Mouse (Mus musculus): ENCODE data around the gene Gm49333. TPM values are rescaled to one million over a fixed set of nuclear protein-coding genes. Genes with fewer than 3 reads are reported as not detected.

The Gm49333 gene
- polyA plus RNA-seq, 1 experiment from 2014 or later, result 0.70 TPM

- peak overlapping the region; percentile 95 for H3K4me3 ChIP-seq (ENCODE audit: low read depth, low read length)
Measured at GRCm38 (mm10) chr16:20671886-20672285, 60.5 kb downstream of the Gm49333 start.

GRCm38 (mm10) chr16:20672500-20672902, 61.1 kb downstream of the Gm49333 start:
- under 1% methylated on average over 25 of the region's 38 CpGs for WGBS
- H3K4me2 ChIP-seq (ENCODE audit: low read depth, low read length), result peak overlapping the region; percentile 98
- peak overlapping the region; percentile 95 for H3K4me3 ChIP-seq (ENCODE audit: low read depth, low read length)
- H3K27ac ChIP-seq (replicated peaks; ENCODE audit: low read depth, low read length), result peak overlapping the region; percentile 95
- H3K4me1 ChIP-seq (ENCODE audit: control insufficient read depth, insufficient read depth, low read length), result peaks cover 13% of the 10 kb centered on the region; the same call in 1 of the 2 replicates
- peak overlapping the region; percentile 91 for H3K9ac ChIP-seq (ENCODE audit: low read depth, low read length)
- ATAC-seq (ENCODE audit: low read depth) (peak; percentile 96), DNase-seq (ENCODE audit: low spot score) (peak; percentile 97)
- no peaks in the 10 kb centered on the region for H3K27me3 ChIP-seq (replicated peaks; ENCODE audit: control insufficient read depth, insufficient read depth, low read length)
- H3K36me3 ChIP-seq (ENCODE audit: control insufficient read depth, insufficient read depth, low read length), result peaks cover 36% of the 10 kb centered on the region
- H3K9me3 ChIP-seq (ENCODE audit: control insufficient read depth, low read length), result no peaks in the 10 kb centered on the region

More at GRCm38 (mm10) chr16:20671886-20672285, 60.5 kb downstream of the Gm49333 start:
- DNase-seq (ENCODE audit: low spot score) (no peak), ATAC-seq (ENCODE audit: low read depth) (no peak)
- no peak overlapping the region for H3K9ac ChIP-seq (ENCODE audit: low read depth, low read length)
- no peaks in the 10 kb centered on the region for H3K27me3 ChIP-seq (replicated peaks; ENCODE audit: control insufficient read depth, insufficient read depth, low read length)
- H3K4me2 ChIP-seq (ENCODE audit: low read depth, low read length), result peak overlapping the region; percentile 98
- 0 out of 2 replicates have a peak overlapping the region, but pooled peaks have one; percentile 16 for H3K27ac ChIP-seq (replicated peaks; ENCODE audit: low read depth, low read length)
- H3K36me3 ChIP-seq (ENCODE audit: control insufficient read depth, insufficient read depth, low read length), result peaks cover 30% of the 10 kb centered on the region
- H3K4me1 ChIP-seq (ENCODE audit: control insufficient read depth, insufficient read depth, low read length), result peaks cover 13% of the 10 kb centered on the region; the same call in 1 of the 2 replicates
- H3K9me3 ChIP-seq (ENCODE audit: control insufficient read depth, low read length), result no peaks in the 10 kb centered on the region
- 24% methylated on average over 6 of the region's 6 CpGs for WGBS

- Histone ChIP-seq H3K4me1 (ENCODE audit: control insufficient read depth, insufficient read depth, low read length) (peaks cover 13% of the 10 kb centered on the region; the same call in 1 of the 2 replicates), H3K9me3 (ENCODE audit: control insufficient read depth, low read length) (no peaks in the 10 kb centered on the region), H3K36me3 (ENCODE audit: control insufficient read depth, insufficient read depth, low read length) (peaks cover 42% of the 10 kb centered on the region), H3K27me3 (replicated peaks; ENCODE audit: control insufficient read depth, insufficient read depth, low read length) (no peaks in the 10 kb centered on the region), H3K9ac (ENCODE audit: low read depth, low read length) (peak overlapping the region; percentile 91), H3K4me2 (ENCODE audit: low read depth, low read length) (peak overlapping the region; percentile 98), H3K27ac (replicated peaks; ENCODE audit: low read depth, low read length) (peak overlapping the region; percentile 95), H3K4me3 (ENCODE audit: low read depth, low read length) (peak overlapping the region; percentile 95)
- peak; percentile 51 for DNase-seq (ENCODE audit: low spot score)
- peak; percentile 79 for ATAC-seq (ENCODE audit: low read depth)
- 0% methylated on average over 9 of the region's 78 CpGs for WGBS
Measured at GRCm38 (mm10) chr16:20672965-20673705, 61.7 kb downstream of the Gm49333 start.

GRCm38 (mm10) chr16:20673706-20674303, 62.4 kb downstream of the Gm49333 start:
- WGBS, result 5% methylated on average over 14 of the region's 14 CpGs
- Histone ChIP-seq H3K4me3 (ENCODE audit: low read depth, low read length) (peak overlapping the region; percentile 95), H3K9ac (ENCODE audit: low read depth, low read length) (peak overlapping the region; percentile 91), H3K9me3 (ENCODE audit: control insufficient read depth, low read length) (no peaks in the 10 kb centered on the region), H3K4me1 (ENCODE audit: control insufficient read depth, insufficient read depth, low read length) (peaks cover 13% of the 10 kb centered on the region; the same call in 1 of the 2 replicates), H3K27me3 (replicated peaks; ENCODE audit: control insufficient read depth, insufficient read depth, low read length) (no peaks in the 10 kb centered on the region), H3K4me2 (ENCODE audit: low read depth, low read length) (peak overlapping the region; percentile 98), H3K27ac (replicated peaks; ENCODE audit: low read depth, low read length) (peak overlapping the region; percentile 95), H3K36me3 (ENCODE audit: control insufficient read depth, insufficient read depth, low read length) (peaks cover 49% of the 10 kb centered on the region)
- peak; percentile 43 for DNase-seq (ENCODE audit: low spot score)
- ATAC-seq (ENCODE audit: low read depth), result no peak

GRCm38 (mm10) chr16:20675213-20675612, 63.8 kb downstream of the Gm49333 start:
- H3K27ac ChIP-seq (replicated peaks; ENCODE audit: low read depth, low read length), result no peak overlapping the region
- H3K9me3 ChIP-seq (ENCODE audit: control insufficient read depth, low read length), result no peaks in the 10 kb centered on the region
- no peak overlapping the region for H3K4me2 ChIP-seq (ENCODE audit: low read depth, low read length)
- no peak for ATAC-seq (ENCODE audit: low read depth)
- H3K36me3 ChIP-seq (ENCODE audit: control insufficient read depth, insufficient read depth, low read length), result peaks cover 63% of the 10 kb centered on the region
- H3K9ac ChIP-seq (ENCODE audit: low read depth, low read length), result no peak overlapping the region
- no peak for DNase-seq (ENCODE audit: low spot score)
- H3K4me3 ChIP-seq (ENCODE audit: low read depth, low read length), result 0 out of 2 replicates have a peak overlapping the region, but pooled peaks have one; percentile 5
- H3K27me3 ChIP-seq (replicated peaks; ENCODE audit: control insufficient read depth, insufficient read depth, low read length), result no peaks in the 10 kb centered on the region
- WGBS, result 86% methylated on average over 6 of the region's 6 CpGs
- H3K4me1 ChIP-seq (ENCODE audit: control insufficient read depth, insufficient read depth, low read length), result peaks cover 13% of the 10 kb centered on the region; the same call in 1 of the 2 replicates

DNA sequence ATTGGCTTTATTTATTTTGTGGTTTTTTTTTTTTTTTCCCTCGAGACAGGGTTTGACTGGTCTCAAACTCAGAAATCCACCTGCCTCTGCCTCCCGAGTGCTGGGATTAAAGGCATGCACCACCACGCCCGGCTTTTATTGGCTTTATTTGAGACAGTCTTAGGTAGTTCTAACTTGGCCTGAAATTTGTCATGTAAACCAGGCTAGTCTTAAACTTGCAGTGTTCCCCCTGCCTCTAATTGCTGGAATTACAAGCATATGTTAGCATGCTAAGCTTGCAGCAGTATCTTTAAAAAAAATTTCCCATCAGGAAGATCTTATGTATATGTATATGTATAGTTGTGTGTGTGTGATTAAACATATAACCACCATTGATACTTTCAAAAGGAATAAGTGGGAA, 65.3 kb downstream of the Gm49333 start:
- H3K36me3 ChIP-seq (ENCODE audit: control insufficient read depth, insufficient read depth, low read length), result peaks cover 78% of the 10 kb centered on the region
- no peak overlapping the region for H3K27ac ChIP-seq (replicated peaks; ENCODE audit: low read depth, low read length)
- H3K4me3 ChIP-seq (ENCODE audit: low read depth, low read length), result no peak overlapping the region
- 73% methylated on average over 4 of the region's 4 CpGs for WGBS
- no peak overlapping the region for H3K9ac ChIP-seq (ENCODE audit: low read depth, low read length)
- H3K9me3 ChIP-seq (ENCODE audit: control insufficient read depth, low read length), result no peaks in the 10 kb centered on the region
- H3K27me3 ChIP-seq (replicated peaks; ENCODE audit: control insufficient read depth, insufficient read depth, low read length), result no peaks in the 10 kb centered on the region
- ATAC-seq (ENCODE audit: low read depth), result no peak
- H3K4me1 ChIP-seq (ENCODE audit: control insufficient read depth, insufficient read depth, low read length), result peaks cover 13% of the 10 kb centered on the region; the same call in 1 of the 2 replicates
- no peak overlapping the region for H3K4me2 ChIP-seq (ENCODE audit: low read depth, low read length)
- no peak for DNase-seq (ENCODE audit: low spot score)

- Histone ChIP-seq H3K27me3 (replicated peaks; ENCODE audit: control insufficient read depth, insufficient read depth, low read length) (no peaks in the 10 kb centered on the region), H3K9ac (ENCODE audit: low read depth, low read length) (no peak overlapping the region), H3K36me3 (ENCODE audit: control insufficient read depth, insufficient read depth, low read length) (peaks cover 85% of the 10 kb centered on the region), H3K4me1 (ENCODE audit: control insufficient read depth, insufficient read depth, low read length) (peaks cover 13% of the 10 kb centered on the region; the same call in 1 of the 2 replicates), H3K4me3 (ENCODE audit: low read depth, low read length) (no peak overlapping the region), H3K27ac (replicated peaks; ENCODE audit: low read depth, low read length) (no peak overlapping the region), H3K4me2 (ENCODE audit: low read depth, low read length) (no peak overlapping the region), H3K9me3 (ENCODE audit: control insufficient read depth, low read length) (no peaks in the 10 kb centered on the region)
- ATAC-seq (ENCODE audit: low read depth) (no peak), DNase-seq (ENCODE audit: low spot score) (no peak)
- WGBS, result 83% methylated on average over 5 of the region's 5 CpGs
Measured at GRCm38 (mm10) chr16:20677380-20677779, 66.0 kb downstream of the Gm49333 start.

DNA sequence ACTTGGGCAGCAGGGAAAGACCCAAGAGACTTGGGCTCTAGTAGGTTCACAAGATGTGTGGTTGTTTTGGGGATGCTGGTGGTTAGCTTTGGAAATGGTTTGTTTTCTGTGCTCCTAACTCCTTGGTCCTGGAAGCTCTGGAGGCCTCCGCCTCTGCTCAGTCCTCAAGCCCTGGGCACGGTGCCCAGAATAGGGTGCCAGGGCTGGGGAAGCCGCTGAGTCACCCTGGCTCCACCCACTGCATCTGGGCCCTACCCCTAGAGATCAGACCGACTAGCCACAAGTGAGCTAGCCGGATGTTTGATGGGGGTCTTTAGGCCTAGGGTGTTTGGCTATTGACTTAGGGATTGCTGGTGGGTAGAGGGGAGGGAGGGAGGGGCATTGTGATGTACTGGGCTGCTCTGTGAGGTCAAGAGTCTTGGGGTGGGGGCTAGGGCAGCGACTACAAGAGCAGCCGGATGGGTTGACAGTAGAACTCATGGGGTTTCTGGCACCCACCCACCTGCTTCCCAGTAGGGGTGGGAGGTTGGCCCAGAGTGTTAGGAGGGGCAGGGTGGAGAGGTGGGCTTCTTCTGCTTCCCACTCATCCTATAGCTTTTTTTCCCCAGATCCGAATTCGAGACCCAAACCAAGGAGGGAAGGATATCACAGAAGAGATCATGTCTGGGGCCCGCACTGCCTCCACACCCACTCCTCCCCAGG, 66.7 kb downstream of the Gm49333 start:
- whole genome bisulfite sequencing, result 90% methylated on average over 10 of the region's 10 CpGs
- no peak overlapping the region for H3K4me3 ChIP-seq (ENCODE audit: low read depth, low read length)
- DNase-seq (ENCODE audit: low spot score) (peak; percentile 61), ATAC-seq (ENCODE audit: low read depth) (no peak; the same call in 1 of the 2 replicates)
- no peak overlapping the region for H3K4me2 ChIP-seq (ENCODE audit: low read depth, low read length)
- H3K27ac ChIP-seq (replicated peaks; ENCODE audit: low read depth, low read length), result no peak overlapping the region
- peaks cover 13% of the 10 kb centered on the region; the same call in 1 of the 2 replicates for H3K4me1 ChIP-seq (ENCODE audit: control insufficient read depth, insufficient read depth, low read length)
- no peaks in the 10 kb centered on the region for H3K9me3 ChIP-seq (ENCODE audit: control insufficient read depth, low read length)
- no peaks in the 10 kb centered on the region for H3K27me3 ChIP-seq (replicated peaks; ENCODE audit: control insufficient read depth, insufficient read depth, low read length)
- H3K36me3 ChIP-seq (ENCODE audit: control insufficient read depth, insufficient read depth, low read length), result peaks cover 92% of the 10 kb centered on the region
- no peak overlapping the region for H3K9ac ChIP-seq (ENCODE audit: low read depth, low read length)

All from embryonic facial prominence, embryonic 14.5 days (tissue).